Mouse (Mus musculus) adrenal gland, adult 8-10 months (tissue): ENCODE data around the gene Rabl6. TPM values are rescaled to one million over a fixed set of nuclear protein-coding genes. Genes with fewer than 3 reads are reported as not detected.

Experiments
- DNase-seq: peaks from one replicate; pipeline ENCODE4 v3.0.0; 2022
- total RNA-seq, 4 experiments: library from RNA; stranded (reverse); gene quantifications; 2 replicates each; pipeline ENCODE4 v1.2.4; 2022

The Rabl6 gene
- total RNA-seq, 4 experiments from 2014 or later, result 121 to 178 (median 137) TPM

DNA sequence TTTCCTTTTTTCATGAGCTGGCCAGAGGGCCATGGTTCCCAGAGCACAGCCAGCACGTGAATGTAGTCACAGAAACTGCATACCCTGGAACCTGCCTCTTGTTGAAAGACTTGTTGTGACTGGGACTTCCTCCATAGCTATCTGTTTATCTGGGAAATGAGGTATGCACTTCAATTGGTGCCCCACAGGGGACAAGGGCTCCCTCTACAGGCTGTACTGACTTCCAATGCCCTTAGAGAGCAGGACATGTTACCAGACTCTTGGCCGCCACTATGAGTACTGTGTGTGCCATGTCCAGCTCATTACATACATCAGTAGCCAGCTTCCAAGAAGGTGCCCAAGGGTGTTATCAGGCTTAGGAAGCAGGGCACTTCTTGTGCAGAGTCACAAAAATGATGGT, 16.5 kb downstream of the Rabl6 start:
- no peak for DNase-seq

DNA sequence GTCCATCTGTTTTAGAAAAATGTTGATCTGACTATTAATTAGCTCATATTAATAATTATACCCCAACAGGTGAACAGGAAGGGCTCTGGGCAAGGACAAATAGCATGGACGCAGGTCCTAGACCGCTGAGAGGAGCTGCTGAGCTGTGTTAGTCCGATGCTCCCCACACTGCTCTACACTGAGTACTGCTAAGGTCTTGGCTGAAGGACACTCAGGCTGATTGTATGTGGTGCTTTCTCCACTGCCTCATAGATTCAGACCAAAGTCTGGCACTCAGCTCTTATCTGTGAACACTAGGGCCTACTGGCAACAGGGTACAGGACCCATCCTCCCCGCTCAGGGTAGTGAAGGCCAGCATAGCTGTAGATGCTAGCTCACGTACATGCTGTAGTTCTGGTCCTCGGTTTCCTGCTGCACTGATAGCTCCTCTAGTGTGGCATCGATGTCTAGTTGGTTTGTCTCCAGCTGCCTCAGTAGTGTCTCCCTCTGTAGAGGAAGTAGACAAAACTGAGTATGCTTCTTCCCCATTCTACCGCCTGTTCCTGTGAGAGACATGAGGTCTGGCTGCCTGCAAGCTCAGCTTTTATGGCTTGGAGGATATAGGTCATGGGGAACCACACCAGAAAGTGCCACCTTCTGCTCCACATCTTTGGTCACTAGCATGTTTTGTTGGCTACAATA, 20.0 kb downstream of the Rabl6 start:
- DNase-seq, result no peak

DNA sequence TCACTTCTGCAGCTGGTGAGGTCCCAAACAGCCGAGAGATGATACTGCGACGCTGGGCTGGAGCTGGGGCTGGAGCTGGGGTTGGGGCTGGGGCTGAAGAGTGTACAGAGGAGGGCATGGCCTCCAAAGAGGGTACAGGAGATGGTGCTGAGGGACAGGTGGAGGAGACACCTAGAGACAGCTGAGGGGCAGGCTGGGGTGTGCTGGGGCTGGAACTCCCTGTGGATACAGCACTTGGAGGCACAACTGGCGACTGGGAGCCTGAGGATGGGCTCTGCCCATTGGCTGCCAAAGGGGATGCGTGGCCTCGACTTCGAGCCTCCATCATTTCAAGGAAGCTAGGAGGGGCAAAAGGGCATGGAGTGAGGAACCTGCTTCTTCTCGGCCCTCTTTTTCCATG, 21.0 kb downstream of the Rabl6 start:
- DNase-seq, result no peak

DNA sequence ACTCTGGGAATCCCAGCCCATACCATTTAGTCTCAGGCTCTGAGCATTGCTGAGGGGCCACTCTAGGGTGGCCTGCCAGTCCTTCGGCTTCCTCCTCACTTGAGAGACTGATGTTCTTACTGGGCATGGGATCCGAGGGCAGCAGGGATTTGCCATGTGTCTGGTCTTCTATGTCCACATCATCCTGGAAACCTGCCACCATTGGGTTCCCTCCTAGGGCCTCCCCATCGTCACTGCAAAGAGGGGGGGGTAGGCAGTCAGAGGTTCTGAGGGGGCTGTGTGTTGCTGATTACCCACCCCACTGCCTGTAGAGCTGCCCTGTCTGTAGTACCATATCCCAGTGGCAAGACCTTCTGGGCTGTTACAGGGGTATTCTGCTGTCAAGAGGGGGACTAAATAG, 22.7 kb downstream of the Rabl6 start:
- no peak for DNase-seq

DNA sequence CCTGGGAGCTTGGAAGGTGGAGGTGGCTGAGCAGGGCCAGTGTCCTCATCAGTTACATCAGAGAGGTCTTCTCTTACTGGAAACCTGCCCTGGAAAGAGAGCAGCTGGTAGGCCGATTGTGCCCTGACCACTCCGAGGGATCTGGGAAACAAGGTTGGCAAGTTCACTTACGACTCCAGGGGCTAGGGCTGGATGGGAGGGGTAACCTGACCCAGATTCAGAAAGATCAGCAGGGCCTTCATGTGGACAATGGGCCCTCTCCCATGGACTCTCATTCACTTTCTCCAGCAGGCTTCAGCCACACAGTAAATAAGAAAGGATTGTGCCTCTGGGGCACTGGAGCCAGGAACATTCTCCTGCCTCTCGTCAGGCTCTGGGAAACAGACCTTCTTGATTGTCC, 23.5 kb downstream of the Rabl6 start:
- DNase-seq, result no peak

DNA sequence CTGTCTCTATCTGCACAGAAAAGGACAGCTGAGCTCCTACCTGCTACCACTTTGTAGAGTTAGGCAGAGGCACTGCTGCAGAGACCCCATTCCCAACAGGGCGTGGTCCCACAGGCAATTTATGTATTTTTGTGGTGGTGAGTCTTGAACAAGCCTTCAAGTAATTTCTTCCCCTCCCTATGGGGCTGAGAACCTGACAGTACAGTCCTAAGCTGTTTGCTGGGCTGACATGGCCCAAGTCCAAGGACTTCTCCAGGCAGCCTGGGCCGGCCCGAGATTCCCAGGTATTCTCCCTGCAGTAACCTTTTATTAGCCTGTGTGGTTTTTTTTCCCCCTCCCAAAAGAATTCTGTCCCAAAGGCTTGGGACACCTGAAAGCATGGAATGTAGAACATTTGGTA, 24.2 kb downstream of the Rabl6 start:
- DNase-seq, result no peak

DNA sequence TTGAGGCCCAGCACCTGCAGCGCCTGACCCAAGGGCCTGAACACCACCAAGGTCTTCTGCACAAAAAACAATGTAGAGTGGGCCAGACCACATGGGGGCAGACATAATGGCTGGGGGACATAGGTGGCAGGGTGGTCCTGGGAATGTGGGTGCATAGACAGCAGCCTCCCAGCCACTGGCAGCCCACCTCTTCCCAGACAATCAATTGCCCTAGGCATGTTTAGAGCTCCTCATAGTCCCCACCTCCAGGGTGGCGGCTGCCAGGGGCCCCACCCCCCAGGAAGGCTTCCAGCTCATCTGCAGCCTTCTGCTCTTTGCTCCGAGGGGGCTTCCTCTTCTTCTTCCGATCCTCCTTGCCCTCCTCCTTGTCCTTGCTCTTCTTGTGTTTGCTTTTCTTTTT, 24.8 kb downstream of the Rabl6 start:
- DNase-seq, result no peak

DNA sequence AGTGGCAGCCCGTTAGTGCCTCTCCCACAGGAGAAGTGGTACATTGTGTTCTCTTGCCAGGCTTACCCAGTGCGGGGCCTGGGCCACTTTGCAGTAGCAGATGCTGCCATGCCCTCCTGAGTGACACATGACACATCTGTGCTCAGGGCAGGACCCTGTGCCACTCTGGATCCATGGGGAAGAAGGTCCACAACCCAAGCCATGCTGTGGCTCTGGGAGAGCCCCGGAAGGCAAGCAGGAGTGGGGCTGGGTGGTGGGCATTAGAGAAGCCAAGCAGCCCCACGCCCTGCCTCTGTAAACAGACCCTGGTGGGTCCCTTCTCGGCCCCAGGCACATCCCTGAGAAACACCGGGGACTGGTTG, 25.2 kb downstream of the Rabl6 start:
- no peak for DNase-seq

DNA sequence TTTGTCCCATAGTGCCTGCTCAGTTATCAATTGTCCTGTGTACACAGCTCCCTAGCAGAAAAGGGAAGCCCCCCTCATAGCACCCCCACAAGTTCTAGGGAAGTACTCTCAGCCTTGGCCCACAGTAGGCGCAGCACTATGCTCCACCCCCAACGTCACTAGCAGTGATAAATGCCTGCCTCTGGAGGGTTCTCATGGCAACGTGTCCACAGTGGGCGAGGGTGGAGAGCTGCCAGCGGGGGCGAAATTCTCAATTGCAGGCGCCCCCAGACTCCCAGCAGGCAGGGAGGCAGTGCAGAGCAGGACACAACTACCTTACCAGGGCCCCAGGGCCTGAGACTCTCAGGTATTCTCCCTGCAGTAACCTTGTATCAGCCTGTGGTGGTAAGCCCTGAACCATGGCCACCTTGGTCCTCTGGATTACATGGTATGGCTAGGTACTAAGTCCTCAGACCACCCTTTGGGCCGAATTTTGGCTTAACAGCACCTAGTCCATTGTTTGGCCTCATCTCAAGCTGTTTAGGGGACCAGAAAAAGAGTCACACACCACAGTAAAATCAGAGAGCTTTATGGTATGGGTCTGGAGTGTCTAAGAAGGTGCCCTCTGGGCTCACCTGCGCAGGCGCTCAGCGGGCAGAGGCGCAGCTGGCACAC, 25.7 kb downstream of the Rabl6 start:
- DNase-seq, result no peak

DNA sequence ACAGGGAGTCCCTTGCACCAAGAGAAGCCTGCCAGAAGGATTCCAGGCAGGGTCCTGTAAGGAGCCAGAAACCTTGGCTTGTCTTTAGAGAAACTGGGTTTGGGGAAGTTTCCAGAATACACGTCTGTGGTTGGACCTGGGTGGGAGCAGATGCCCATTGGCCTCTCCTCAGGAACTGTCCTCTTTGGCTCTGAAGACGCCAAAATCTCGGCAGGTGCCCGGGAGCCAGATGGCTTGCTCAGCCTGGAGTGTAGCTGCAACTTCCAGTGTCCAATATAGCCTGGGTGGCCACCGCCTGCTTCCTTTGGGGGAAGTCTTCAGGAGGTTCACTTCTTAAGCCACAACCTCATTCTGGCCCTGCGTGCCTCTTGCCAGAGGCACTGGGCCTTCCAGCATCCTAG, 26.4 kb downstream of the Rabl6 start:
- no peak for DNase-seq

DNA sequence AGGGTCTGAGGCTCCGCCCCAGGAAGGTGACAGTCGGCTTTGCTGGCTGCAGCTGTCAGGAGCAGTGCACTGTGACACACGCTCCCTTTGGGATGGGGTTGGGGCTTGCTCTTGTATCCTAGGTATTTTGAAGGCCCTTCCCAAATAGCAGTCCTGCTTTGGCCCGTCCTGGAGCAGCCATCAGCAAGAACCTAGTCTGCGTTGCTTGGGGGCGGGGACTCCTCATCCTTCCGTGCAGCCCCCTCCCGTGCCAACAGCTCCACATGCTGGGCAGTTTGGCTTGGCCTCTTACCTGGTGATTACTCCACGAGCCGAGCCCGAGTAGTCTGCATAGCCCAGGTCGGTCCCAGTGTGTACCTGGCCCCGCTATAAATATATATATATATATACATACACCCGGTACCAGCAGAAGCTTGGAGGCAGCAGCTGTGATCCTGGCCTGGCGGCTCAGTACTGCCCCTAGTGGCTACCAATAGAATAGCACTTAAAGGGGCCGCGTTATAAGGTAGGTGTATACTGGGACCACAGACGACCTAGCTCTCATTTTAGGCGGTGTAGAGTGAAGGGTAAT, 26.9 kb downstream of the Rabl6 start, which contains the start of gene Ajm1:
Ajm1 (minus strand) TSS at position 464 of the 571 bp plus-strand sequence.
- DNase-seq, result no peak

DNA sequence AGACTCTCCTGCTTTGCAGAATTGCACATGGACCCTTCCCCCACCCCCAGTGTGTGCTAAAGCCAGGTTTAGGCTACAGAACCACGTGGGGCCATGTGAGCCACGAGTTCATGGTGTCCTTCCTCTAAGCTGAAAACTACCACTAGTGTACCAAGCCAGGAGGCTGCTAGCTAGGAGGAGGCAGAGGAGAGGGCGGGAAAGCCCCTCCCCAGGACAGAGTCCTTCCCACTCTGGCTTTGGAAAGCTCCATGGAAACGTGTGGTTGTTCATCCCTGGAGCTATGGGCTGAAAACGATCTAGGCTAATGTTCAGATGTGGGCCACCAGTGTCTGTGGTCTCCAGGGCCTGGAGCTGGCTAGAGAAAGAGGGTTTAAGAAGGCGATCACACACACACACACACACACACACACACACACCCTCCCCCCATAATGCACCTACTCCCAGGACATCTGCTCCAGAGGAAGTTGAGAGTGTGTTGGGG, 27.7 kb downstream of the Rabl6 start:
- DNase-seq, result no peak

DNA sequence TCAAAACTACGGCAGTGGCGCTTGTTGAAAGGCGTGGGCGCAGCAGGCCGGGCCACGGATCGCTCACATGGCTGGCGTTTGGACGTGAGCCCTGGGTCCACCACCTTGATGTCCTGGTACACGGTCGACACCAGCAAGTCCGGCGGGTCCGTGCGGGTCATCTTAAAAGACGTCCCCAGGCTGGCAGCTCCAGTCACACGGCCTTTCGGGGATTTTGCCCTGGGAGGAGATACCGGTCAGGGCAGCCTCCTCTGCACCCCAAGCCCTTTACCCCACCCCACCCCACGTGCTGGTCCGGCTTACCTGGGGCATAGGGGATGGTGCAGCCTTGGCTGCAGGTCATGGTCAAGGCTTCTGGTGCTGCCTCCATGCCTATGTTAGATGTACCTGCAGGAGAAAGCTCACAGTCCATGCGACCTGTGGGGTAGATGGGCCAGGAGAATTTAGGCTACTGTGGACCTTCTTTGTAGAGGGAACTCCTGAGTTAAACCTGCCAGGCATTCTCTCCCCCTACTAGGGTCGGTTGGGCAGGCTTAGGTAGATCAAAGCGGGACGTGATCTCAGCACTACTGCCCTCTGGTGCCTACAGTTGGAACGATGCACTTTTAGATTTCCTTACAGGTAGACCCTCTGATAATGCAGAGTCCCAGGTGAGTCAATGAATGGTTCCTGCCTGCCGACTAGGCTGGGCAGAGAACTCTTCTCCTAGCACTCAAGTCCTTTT, 28.4 kb downstream of the Rabl6 start:
- no peak for DNase-seq

DNA sequence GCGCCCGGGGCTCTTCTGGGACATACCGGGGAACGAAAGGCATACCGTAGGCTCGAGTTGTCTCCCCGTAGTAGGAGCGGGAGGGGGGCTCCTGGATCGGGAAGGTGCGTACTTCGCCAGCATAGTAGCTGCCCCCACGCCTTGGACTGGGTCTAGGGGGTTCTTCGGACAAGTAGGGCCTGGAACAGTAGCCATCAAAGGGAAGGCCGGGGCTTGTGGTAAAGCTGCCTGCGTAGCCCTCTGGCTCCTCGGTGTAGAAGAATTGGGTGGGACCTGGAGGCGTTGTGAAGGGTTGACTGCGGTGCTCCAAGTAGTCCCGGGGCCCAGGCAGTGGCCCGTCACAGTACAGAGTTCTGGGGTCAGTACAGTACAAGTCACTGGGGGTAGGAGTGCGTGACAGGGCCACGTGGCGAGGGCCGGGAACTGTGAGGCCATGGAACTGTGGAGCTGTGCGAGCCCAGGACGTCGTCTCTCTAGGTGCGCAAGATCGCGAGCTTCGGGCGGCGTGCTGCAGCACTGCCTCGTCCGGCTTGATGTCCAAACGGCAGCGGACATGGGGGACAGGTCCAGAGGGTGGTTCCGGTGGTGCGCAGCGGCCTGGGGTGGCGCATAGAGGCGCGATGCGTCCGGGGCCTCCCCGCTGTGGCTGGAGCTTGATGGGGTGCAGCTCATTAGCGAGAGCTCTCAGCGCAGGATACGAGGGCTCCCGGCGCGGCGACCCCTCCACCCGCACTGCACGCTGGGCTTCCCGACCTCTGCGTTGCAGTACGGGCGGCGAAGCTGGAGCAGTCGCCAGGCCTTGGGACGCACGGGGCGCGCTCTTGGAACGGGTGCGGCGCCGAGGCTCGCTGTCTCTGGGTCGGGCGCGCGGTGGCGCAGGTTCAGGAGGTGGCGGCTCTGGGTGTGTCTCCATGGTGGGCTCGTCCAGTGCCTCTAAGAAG, 29.3 kb downstream of the Rabl6 start:
- no peak for DNase-seq

DNA sequence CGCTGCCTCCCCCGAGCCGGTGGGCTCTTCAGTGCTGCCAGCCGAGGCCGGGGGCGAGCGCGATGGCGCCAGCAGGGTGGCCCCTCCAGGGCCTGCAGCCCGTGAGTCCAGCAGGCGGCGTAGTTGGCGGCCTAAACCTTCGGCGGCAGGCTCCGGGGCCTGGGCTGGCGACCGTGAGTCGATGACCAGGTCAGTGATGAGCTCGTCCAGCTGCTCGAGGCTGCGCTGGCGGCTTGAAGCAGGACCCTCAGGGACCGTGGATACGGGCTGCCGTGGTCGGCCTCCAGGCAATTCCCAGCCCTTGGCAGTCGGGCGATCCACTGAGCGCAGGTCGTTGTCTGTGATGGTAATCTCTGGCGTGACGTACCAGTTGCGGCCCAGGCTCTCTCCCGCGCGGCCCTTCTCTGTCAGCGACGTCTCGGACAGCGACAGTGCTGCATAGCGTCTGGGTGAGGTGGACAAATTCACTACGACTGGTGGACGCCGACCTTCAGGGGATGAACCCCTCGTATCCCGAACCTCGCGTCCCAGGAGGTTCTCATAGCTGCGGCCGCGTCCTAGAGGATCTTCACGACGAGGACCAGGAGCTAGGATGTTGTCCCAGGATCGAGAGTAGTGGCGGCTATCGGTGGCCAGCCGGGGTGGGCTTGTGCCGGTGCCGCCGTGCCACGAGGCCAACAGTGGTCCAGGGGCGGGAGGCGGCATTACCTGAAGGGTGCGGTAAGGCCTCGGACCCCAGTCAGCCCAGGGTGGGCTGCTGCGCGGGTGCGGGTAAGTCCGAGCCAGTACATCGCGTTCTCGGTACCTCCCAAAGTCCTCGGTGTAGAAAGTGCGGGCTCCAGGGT, 30.1 kb downstream of the Rabl6 start:
- DNase-seq, result no peak

DNA sequence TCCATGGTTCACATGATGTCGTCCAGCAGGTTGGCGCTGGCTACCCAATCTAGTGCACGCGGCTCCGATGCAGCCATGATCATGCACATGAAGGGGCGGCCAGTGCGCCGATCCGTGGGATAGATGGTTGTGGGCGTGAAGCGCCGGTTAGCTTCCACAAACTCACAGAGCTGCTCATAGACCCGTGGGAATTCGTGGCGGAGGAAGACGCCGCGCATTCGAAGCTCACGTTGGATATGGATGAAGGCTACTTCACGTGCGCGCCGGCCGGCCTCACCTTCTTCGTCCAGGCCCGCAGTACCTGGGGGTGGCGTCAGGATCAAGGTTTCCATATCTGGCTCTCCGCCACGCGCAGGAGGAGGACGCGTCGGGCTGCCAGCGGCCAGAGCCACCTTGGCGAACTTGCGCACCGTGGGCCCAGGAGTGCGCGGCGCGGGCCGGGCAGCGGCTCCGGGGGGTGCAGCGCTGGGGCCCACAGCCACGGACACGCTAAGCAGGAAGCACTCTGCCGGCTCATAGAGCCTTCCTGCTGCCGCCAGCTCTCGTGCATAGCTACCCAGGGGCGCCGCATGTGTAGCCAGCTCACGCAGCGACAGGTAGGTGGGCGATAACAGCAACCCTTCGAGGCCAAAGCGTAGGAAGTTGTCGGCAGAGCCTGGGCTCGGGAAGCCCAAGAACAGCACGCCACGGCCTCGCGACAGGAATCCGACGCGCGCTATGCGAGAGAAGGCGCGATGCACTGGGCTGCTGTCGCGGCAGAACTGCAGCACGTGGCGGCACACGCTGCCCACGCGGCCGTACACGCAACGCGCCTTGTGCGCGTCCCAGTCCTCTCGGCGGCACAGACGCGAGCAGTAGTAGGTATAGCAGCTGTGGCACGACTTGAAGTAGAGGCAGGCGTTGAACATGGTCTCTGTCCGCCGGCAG, 31.1 kb downstream of the Rabl6 start:
- no peak for DNase-seq

DNA sequence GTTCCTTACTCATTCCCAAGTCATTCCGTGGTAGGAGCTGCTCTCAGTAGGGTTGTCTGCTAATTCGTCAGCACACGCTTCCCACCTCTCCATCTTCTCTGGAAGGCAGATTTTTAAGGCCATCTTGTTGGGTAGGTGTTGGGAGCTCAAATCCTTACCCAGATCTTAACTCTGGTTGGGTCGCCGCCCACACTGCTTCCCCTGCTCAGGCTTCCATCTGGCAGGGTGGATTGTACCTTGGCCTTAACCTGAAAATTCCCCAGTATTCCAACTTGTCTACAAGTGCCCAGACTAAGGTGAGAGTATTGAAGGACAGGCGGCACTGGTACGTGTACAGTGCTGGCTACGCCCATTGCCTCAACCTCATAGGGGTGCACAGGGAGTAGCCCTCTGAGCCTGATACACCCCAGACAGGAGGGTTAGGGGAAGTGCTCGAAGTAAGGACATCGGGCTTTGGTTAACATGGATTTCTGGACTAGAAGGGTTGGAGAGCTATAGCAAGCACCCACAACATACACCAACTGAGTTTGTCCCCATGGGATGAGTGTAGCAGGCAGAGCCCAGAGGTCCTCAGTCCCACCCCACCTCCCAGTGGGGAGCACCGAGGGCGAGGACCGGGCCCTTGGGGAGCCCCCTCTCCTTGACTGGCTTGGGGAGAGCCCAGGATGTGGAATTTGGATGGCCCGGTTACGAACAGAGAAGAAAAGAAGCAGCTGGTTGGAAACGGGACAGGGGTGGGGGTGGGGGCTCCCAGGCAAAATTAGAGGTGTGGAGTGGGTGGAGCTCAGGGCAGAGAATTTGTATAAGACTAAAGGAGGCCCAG, 32.1 kb downstream of the Rabl6 start:
- no peak for DNase-seq

DNA sequence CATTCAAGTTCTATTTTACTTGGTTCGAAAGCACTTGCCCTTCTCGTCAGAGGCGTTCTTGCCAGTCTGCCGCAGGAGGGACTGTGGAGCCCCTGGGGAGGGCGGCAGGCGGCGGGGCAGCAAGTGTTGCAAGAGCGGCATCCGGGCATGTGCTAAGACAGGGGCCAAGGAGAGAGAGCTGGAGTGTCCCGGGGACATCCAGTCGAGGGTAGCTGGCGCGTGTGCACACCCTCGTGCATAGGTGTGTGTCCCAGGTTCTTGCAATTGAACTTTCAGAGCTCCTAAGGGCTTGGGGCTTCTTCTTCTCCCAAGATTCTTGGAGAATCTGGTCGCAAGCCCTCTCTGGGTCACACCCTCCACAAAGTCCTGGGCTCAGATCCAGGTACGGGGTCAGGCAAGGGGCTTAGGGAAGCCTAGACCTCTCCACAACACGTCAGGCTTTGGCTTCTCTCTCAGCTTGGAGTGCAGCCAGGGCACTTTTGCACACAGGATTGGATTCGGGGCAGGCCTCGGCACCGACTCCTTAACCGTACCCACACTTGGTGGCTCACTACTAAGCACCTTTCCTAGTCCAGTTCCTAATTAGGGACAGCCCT, 32.8 kb downstream of the Rabl6 start:
- no peak for DNase-seq
